ENCODE assay signal across 8 mouse cellular contexts in the genomic region with DNA sequence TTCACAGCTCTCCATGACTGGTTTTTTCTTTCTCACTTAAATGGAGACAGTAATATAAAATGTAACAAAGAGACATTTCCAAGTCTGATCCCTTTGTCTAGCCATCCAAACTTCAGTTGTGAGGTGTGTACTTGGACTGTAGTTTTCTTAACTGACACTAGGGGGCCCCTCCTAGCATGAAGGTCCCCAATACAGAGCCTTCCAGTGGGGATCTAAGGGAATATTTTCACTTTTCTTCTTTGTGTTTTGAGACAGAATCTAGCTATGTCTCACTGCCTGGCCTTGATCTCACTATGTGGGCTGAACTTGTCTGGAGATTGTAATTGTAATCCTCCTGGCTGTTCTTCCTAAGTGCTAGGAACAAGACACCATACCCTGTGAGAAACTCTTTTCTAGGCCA. TPM values are rescaled to one million over a fixed set of nuclear protein-coding genes. Genes with fewer than 3 reads are reported as not detected.
DNase-seq lines count a peak whose midpoint lies in the region; ATAC-seq and TF ChIP-seq lines count a peak whose summit lies in the region.

No protein-coding gene starts in this region.

- no peaks in the 10 kb centered on the region for H3K4me1 ChIP-seq in hindbrain, embryonic 11.5 days (replicated peaks; ENCODE audit: control insufficient read depth, insufficient read depth, low read length)
- no peaks in the 10 kb centered on the region for H3K4me1 ChIP-seq in hindbrain, embryonic 12.5 days
- H3K4me1 ChIP-seq in forebrain, postnatal 0 days (ENCODE audit: insufficient read depth): no peaks in the 10 kb centered on the region
- no peaks in the 10 kb centered on the region for H3K4me1 ChIP-seq in midbrain, postnatal 0 days (ENCODE audit: insufficient read depth, low read length)

- no peak overlapping the region for H3K9ac ChIP-seq in hindbrain, embryonic 11.5 days (ENCODE audit: low read depth, low read length)
- H3K9ac ChIP-seq in hindbrain, embryonic 12.5 days: no peak overlapping the region
- no peak overlapping the region for H3K9ac ChIP-seq in forebrain, postnatal 0 days
- H3K9ac ChIP-seq in midbrain, postnatal 0 days (replicated peaks; ENCODE audit: low read length, poor library complexity, severe bottlenecking): no peak overlapping the region

- ATAC-seq in hindbrain, embryonic 11.5 days (ENCODE audit: low FRiP score): peak; percentile 53; the same call in 1 of the 2 replicates
- no peak for ATAC-seq in hindbrain, embryonic 12.5 days (ENCODE audit: low FRiP score)
- ATAC-seq in forebrain, postnatal 0 days: peak; percentile 56
- no peak for ATAC-seq in midbrain, postnatal 0 days (ENCODE audit: low FRiP score)

- no peaks in the 10 kb centered on the region for H3K36me3 ChIP-seq in hindbrain, embryonic 11.5 days (ENCODE audit: control insufficient read depth, insufficient read depth, low read length)
- H3K36me3 ChIP-seq in hindbrain, embryonic 12.5 days: no peaks in the 10 kb centered on the region
- no peaks in the 10 kb centered on the region for H3K36me3 ChIP-seq in forebrain, postnatal 0 days (ENCODE audit: insufficient read depth)
- H3K36me3 ChIP-seq in midbrain, postnatal 0 days (ENCODE audit: insufficient read depth, low read length): no peaks in the 10 kb centered on the region

- no peak overlapping the region for H3K27ac ChIP-seq in hindbrain, embryonic 11.5 days (ENCODE audit: low read depth, low read length)
- H3K27ac ChIP-seq in hindbrain, embryonic 12.5 days: no peak overlapping the region
- no peak overlapping the region for H3K27ac ChIP-seq in forebrain, postnatal 0 days (ENCODE audit: low read depth, low read length)
- no peak overlapping the region for H3K27ac ChIP-seq in midbrain, postnatal 0 days (ENCODE audit: low read depth, low read length)

- no peak overlapping the region for H3K4me2 ChIP-seq in hindbrain, embryonic 11.5 days (replicated peaks; ENCODE audit: low read depth, low read length)
- no peak overlapping the region for H3K4me2 ChIP-seq in hindbrain, embryonic 12.5 days (replicated peaks)
- H3K4me2 ChIP-seq in forebrain, postnatal 0 days (ENCODE audit: low read depth): no peak overlapping the region
- H3K4me2 ChIP-seq in midbrain, postnatal 0 days (ENCODE audit: low read depth, low read length, poor library complexity, severe bottlenecking): no peak overlapping the region

- H3K27me3 ChIP-seq in hindbrain, embryonic 11.5 days (ENCODE audit: control insufficient read depth, insufficient read depth, low read length): no peaks in the 10 kb centered on the region
- no peaks in the 10 kb centered on the region for H3K27me3 ChIP-seq in hindbrain, embryonic 12.5 days
- H3K27me3 ChIP-seq in forebrain, postnatal 0 days (ENCODE audit: insufficient read depth, low read length): no peaks in the 10 kb centered on the region
- no peaks in the 10 kb centered on the region for H3K27me3 ChIP-seq in midbrain, postnatal 0 days (ENCODE audit: insufficient read depth, low read length)

- H3K9me3 ChIP-seq in hindbrain, embryonic 11.5 days (ENCODE audit: control insufficient read depth, low read length): no peaks in the 10 kb centered on the region
- no peaks in the 10 kb centered on the region for H3K9me3 ChIP-seq in hindbrain, embryonic 12.5 days (replicated peaks)
- no peaks in the 10 kb centered on the region for H3K9me3 ChIP-seq in forebrain, postnatal 0 days (ENCODE audit: low read length)
- H3K9me3 ChIP-seq in midbrain, postnatal 0 days (ENCODE audit: low read length): no peaks in the 10 kb centered on the region

- peak; percentile 59 for TF ChIP-seq CTCF in forebrain, postnatal 0 days (IDR thresholded peaks at IDR 0.05; ENCODE audit: low read depth)
- peak; percentile 62 for TF ChIP-seq CTCF in midbrain, postnatal 0 days (IDR thresholded peaks at IDR 0.05)

- peak; percentile 21 for DNase-seq in hindbrain, embryonic 11.5 days (ENCODE audit: low spot score)
- DNase-seq in A20 (ENCODE audit: low read depth, low spot score): peak; percentile 60
- peak; percentile 40 for DNase-seq in Muller cell, postnatal 12 days (ENCODE audit: inconsistent ontology term)
- peak; percentile 10 for DNase-seq in forebrain, postnatal 0 days
- DNase-seq in kidney, postnatal 14 days: peak; percentile 68
- DNase-seq in midbrain, postnatal 0 days (ENCODE audit: low spot score): peak; percentile 40
- DNase-seq in frontal cortex, postnatal 14 days (ENCODE audit: low spot score in 2 of 2): no peak

- H3K4me3 ChIP-seq in hindbrain, embryonic 11.5 days (ENCODE audit: low read depth, low read length): no peak overlapping the region
- H3K4me3 ChIP-seq in hindbrain, embryonic 12.5 days: no peak overlapping the region
- no peak overlapping the region for H3K4me3 ChIP-seq in forebrain, postnatal 0 days (ENCODE audit: low read depth, low read length)
- H3K4me3 ChIP-seq in midbrain, postnatal 0 days (ENCODE audit: low read depth, low read length): no peak overlapping the region

RNA-seq across cellular contexts. Expression of gene Clec2e, which starts 5.5 kb away (rescaled TPM):
- not detected in 2 replicates for polyA plus RNA-seq in hindbrain, embryonic 11.5 days (2014; fragmentation: Nextera tagmentation; extraction: Ambion mirVana)
- polyA plus RNA-seq in hindbrain, embryonic 12.5 days (2016; fragmentation: Nextera tagmentation; extraction: Ambion mirVana): not detected in 2 replicates
- total RNA-seq in forebrain, postnatal 0 days (2014; rRNA removed): not detected in 2 replicates
- not detected in 2 replicates for polyA plus RNA-seq in forebrain, postnatal 0 days (2015; fragmentation: Nextera tagmentation; extraction: Ambion mirVana)
- not detected in 2 replicates for total RNA-seq in midbrain, postnatal 0 days (2014; rRNA removed)
- polyA plus RNA-seq in midbrain, postnatal 0 days (2015; fragmentation: Nextera tagmentation; extraction: Ambion mirVana): not detected in 2 replicates

RNA-seq across cellular contexts. Expression of gene Klrb1f, which starts 49.5 kb away (rescaled TPM):
- 0.70 TPM in 1 of 2 replicates, not detected in the other for polyA plus RNA-seq in hindbrain, embryonic 11.5 days (2014; fragmentation: Nextera tagmentation; extraction: Ambion mirVana)
- 0.18 and 0.45 TPM in 2 replicates for polyA plus RNA-seq in hindbrain, embryonic 12.5 days (2016; fragmentation: Nextera tagmentation; extraction: Ambion mirVana)
- total RNA-seq in forebrain, postnatal 0 days (2014; rRNA removed): 0.46 and 0.76 TPM in 2 replicates
- polyA plus RNA-seq in forebrain, postnatal 0 days (2015; fragmentation: Nextera tagmentation; extraction: Ambion mirVana): 0.28 and 0.55 TPM in 2 replicates
- total RNA-seq in midbrain, postnatal 0 days (2014; rRNA removed): 0.19 and 0.93 TPM in 2 replicates
- 0.42 and 0.46 TPM in 2 replicates for polyA plus RNA-seq in midbrain, postnatal 0 days (2015; fragmentation: Nextera tagmentation; extraction: Ambion mirVana)

Comparison
In these comparisons a context has a peak if more than half of its experiments do, and no peak if none do; other contexts are left out.
1. ATAC-seq: peak in hindbrain, embryonic 11.5 days (single experiment) and forebrain, postnatal 0 days (single experiment); none in hindbrain, embryonic 12.5 days (single experiment) and midbrain, postnatal 0 days (single experiment).
2. DNase-seq: peak in hindbrain, embryonic 11.5 days (single experiment), A20 (single experiment), Muller cell, postnatal 12 days (single experiment), forebrain, postnatal 0 days (single experiment), kidney, postnatal 14 days (single experiment) and midbrain, postnatal 0 days (single experiment); none in frontal cortex, postnatal 14 days (0 of 2).